Mouse (Mus musculus) lung, postnatal 14 days (tissue): ENCODE measurements around the gene Nudt22.
A peak's percentile ranks its signal among the peaks of the same experiment; 100 is the strongest.
"Not testable (repeated sequence)": the region's sequence is repeated elsewhere in the genome, so short reads cannot be mapped to it uniquely, and the experiment has no call there.

Experiments used
- DNase-seq: peaks from one replicate; pipeline ENCODE4 v3.0.0; 2021

Nudt22 gene

DNA sequence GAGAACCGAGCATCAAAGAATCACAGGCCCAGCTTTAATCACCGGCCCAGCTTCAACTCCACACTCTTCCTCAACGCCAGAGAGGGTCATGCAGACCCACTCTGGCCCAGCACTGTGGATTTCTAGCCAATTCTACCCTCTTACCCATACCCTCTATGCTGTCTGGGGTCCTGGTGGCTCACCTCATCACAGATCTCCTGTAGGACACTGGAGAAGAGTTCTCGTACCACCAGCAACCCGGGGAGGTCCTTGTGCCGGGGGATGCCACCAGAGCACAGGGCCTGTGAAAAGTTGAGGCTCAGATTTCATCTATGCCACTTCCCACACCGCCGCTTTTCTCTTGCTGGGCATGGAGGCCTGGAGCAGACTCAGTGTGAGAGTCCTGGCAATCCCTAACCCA is 1.4 kb downstream of the Nudt22 start:
- DNase-seq, result no peak

DNA sequence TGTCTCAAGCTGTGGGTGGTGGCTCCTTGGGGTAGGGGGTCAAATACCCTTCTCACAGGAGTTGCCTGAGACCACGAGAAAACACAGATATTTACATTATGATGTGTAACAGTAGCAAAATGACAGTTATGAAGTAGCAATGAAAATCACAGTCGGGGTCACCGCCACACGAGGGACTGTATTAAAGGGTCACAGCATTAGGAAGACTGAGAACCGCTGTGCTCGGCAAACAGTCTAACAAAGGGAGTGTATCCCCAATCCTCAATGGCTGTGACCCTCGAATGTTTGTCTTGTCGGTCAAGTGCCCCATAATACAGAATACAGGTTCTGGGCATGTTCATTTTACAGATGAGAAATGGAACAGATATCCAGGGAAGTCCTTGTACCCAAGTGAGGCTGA is 1.9 kb downstream of the Nudt22 start:
- no peak for DNase-seq

DNA sequence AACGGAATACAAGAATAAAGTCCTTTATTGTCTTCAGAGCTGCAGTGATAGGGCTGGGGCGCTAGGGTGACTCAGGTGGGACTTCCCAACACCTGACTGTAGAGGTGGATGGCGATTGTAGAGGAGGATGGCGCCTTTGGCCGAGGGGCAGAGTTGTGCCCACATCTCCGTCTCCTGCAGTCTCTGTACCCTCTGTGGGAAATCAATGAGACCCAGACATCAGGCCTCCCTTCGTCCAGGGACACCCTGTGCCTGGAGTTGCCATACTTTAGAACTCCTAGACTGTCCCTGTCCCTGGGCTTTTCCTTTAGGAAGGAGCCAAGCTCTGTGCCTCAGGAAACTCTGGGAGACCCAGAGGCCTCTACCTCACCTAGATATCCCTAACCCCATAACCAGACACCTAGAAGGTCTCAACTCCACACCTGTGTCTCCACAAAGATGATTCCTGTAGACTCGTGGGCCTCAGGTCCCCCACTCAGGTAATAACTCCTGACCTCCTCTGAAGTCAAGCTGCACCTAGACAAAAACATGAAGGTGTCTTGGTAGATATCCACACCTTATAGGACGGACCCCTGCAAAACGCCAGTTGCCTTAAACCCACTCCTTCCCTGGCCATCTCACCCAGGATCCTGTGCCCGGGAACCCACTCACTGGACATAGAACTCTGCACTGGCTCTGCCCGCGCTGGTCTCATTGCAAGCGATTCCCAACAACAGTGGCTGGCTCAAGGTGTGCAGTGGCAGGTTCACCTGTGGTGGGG is 2.7 kb downstream of the Nudt22 start:
- DNase-seq, result no peak

DNA sequence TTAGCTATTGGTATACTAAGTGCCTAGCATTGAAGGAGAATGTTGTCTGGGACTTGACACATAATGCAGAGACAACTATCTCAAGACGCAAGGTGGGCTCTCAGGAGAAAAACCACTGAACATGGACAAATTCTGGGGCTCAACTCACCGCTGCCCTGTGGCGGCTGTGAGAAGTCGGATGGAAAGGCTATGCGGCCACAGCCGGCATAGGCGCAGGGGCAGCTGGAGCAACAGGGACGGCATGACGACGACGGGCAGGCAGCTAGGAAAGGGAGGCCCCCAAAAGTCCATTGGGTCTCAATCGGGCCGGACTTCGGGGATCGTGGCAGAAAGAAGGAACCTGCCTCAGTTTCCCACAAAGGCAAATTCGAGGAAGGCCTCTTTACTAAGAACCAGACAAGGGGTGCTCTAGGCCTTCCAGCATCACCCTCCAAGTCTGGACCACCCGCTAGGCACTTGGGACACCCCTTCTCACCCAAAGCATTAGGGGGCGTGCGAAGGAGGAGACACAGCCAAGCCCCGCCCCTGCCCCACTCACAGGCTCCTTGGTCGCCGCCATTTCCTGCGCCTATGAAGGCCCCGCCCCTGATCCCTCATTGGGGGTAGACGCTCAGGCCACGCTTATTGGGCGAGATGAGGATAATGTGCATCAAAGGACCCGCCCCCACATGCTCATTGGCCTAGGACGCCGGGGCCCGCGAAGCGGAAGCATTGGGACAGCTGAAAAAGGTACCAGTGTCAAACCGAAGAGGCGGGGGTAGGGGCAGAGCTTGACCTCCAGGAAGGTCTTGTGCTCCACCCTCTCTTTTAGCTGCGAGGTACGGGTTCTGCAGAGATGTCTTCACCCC is 3.7 kb downstream of the Nudt22 start, which contains the start of gene Dnajc4:
Gene Dnajc4 (minus strand): TSS at position 562 of the 848 bp plus-strand sequence.
- peak; percentile 96 for DNase-seq

DNA sequence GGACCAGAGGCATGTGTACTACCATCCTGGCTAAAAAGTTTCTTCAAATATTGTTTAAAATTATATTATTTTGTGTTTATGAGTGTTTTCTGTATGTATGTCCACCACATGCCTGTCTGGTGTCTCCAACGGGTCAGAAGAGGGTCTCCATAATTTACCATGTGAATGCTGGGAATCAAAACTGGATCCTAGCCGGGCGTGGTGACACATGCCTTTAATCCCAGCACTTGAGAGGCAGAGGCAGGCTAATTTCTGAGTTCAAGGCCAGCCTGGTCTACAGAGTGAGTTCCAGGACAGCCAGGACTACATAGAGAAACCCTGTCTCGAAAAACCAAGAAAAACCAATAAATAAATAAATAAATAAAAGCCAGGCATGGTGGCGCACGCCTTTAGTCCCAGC is 4.8 kb downstream of the Nudt22 start:
- DNase-seq, result not testable (repeated sequence)

GRCm38 (mm10) chr19:6990712-6991111 is 5.2 kb downstream of the Nudt22 start:
- no peak for DNase-seq

DNA sequence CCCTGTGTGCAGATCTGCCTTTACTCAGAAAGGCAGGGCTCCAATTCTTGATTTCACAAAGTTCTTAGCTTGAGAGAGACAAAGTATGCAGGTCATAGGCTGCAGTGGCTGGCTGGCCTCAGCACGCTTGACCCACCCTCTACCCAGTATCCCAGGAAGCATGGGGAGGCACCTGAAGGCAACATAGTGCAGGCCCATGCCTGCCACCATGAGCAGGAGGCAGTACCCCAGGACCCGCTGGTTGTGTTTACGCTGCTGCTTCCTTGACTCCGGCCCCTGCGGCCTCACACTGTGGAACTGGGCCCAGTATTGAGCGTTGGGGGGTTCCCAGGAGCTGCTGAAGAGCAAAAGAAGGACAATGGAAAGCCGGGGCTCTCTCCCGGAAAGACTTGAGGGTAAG is 6.7 kb downstream of the Nudt22 start:
- DNase-seq, result no peak

GRCm38 (mm10) chr19:6987904-6988285 is 8.0 kb downstream of the Nudt22 start:
- DNase-seq, result no peak

GRCm38 (mm10) chr19:6987061-6987903 is 8.6 kb downstream of the Nudt22 start, which contains the start of gene Vegfb:
Gene Vegfb (minus strand): TSS chr19:6987651.
- DNase-seq, result peak; percentile 68

DNA sequence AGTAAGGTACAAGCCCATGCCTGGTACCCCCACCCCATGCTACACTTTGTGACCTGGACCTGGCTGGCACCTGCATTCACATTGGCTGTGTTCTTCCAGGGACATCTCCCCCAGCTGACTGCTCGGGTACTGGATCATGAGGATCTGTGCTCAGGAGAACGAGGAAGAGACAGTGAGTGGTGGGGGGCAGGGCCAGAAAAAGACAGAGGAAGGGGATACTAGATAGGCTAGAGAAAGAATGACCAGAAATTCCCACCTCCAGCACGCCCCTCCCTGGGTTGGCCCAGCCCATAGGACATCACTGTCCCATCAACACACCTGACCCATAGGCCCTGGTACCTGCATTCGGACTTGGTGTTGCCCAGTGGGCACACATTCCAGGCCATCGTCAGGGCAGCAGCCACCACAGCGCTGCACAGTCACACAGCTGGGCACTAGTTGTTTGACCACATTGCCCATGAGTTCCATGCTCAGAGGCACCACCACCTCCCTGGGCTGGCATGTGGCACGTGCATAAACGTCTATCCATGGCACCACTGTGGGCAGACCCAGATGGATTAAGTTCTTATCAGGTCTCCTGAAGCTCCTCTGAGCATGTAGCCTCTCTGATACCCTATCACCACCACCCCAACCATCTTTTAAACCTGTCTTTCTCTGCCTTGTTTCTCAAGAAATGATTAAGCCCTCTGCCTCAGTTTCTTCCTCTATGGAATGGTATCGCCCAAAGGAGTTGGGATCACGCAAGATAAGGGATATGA is 9.8 kb downstream of the Nudt22 start:
- DNase-seq, result no peak

GRCm38 (mm10) chr19:6985300-6985699 is 10.6 kb downstream of the Nudt22 start:
- DNase-seq, result no peak

DNA sequence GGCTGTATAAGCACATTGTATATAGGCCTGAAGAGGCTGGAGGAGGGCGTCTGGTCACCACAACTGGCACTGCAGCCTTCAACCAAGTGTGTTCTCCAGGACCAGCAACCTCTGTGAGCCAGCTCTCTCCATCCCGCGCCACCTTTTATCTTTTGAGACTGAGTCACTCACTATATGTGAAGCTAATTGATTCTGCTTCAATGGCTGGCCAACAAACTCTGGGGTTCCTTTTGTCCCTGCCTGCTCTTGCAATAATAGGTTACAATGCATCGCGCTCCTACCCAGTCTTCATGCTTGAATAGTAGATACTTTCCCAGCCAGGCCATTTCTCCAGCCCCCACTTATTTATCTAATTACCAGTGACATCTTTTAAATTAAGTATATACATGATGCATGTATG is 12.3 kb downstream of the Nudt22 start:
- no peak for DNase-seq

DNA sequence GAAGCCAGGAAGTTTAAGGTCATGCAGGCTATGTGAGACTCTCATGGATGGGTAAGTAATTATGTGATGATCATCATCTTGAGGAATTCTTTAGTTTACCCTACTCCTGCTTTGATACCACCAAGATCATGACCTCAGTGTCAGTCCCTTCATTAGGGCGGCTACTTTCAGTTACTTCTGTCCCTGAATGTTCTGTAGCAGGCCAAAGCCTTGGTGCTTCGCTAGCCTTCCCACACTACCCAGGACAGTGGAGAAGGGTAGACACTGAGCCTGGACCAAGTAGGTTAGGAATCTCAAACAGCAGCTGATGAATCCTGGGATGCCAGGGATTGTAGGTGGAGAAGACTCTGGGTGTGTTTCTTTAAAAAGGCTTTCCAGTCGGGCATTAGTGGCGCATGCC is 14.5 kb downstream of the Nudt22 start:
- no peak for DNase-seq

- DNase-seq, result peak; percentile 99
Observed at GRCm38 (mm10) chr19:6980381-6981093, 15.4 kb downstream of the Nudt22 start, which contains the start of gene Fkbp2. Gene Fkbp2 (minus strand): TSS chr19:6980501.

DNA sequence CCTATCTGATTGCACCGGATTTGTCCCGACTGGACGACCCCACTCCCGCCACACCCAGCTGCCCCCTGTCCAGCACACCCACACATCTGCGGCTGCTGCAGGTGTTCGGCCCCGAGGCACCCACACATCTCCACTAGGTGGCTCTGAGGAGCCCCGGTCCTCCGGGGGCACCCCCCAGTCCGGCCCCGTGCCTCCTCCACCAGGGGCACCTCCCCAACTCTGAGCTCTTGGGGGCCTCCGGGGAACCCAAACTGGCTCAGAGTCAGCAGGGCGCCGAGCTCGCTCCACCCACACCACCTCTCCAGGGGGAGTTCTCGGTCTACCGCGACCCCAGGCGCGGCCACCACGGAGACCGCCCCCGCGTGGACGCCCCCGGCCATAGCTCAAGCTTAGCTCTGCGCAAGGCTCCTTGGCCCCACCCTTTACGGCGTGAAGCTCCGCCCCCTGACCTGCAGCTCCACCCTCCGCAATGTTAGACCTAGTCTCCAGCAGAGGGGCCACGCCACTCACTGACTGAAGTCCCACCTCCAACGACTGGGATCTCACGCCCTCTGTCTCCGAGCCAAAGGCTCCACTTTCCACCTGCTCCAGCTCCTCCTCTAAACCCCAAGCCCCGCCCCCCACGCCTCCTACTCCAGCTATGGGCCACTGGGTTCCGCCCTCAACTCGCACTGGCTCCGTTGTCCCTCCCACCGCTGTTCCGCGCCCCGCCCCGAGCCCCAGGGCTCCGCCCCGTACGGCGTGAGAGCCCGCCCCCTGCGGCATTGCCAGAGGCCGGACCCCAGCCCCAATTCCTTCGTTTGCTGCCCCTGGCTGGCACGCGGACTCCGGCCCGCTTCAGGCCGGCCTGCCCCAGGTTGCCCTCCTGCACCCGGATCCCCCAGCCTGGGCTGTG is 16.2 kb downstream of the Nudt22 start:
- peak; percentile 100 for DNase-seq

- no peak for DNase-seq
Observed at GRCm38 (mm10) chr19:6979001-6979479, 16.9 kb downstream of the Nudt22 start.

DNA sequence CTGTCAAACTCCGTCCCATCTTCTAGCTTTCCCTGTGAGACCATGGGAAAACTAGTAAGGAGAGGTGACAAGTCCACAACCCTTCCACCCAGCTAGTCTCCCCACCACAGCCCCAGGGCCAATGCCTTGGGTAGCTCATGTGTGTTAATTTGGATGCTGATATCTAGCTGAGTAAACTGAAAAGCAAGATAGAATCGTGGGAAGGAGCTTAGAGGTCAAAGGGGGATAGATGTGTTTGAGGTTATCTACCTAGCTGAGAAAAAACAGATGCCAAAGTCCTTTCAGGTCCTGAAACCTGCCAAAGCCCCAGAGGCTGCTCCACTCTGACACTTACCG is 17.3 kb downstream of the Nudt22 start:
- DNase-seq, result no peak

DNA sequence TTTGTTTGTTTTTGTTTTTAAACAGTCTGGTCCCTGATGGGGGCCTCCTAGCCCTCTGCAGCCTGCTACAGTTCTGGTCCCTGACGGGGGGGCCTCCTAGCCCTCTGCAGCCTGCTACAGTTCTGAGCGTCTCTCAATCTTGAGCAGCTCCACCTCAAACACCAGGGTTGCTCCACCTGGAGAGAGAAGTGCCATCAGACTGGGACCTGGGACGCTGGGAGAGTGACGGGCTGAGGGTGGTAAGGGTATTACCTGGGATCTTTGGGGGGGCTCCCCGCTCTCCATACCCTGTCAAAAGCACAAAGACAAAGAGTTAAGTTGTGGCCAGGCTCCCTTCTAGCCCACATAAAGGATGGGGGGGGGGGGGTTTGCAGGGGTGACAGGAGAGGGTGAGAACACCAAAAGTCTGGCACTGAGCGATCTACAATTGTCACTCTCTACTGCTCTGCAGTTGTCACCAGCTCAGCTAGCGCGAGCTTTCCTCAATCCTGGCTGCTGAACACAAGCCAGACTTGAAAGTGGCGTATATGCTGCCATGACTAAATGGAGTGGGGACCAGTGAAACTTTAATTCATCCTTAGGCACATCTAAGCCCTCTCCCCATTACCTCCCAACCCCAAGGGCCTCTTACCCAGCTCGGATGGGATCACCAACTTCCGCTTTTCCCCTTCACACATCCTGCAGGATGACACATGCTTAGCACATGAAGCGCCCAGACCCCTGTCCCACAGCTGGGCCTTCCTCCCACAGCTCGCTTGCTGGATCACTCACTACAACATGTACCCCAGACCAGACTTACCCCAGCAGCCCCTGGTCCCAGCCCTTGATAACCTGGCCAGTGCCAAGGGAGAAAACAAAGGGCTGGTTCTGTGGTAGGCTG is 17.9 kb downstream of the Nudt22 start:
- DNase-seq, result no peak
